Mouse (Mus musculus) heart, postnatal 0 days (tissue): Measurements from ENCODE around the gene Zfhx3. TPM values are rescaled to one million over a fixed set of nuclear protein-coding genes. Genes with fewer than 3 reads are reported as not detected.
A peak's percentile ranks its signal among the peaks of the same experiment; 100 is the strongest.

ENCODE experiments used
- ATAC-seq: fragments of 200-750 bp; cut with Nextera tagmentation; 2 replicates; pipeline ENCODE4 v1.8.0; 2017; ENCODE audit warnings: low read depth, moderate number of reproducible peaks, moderate library complexity; ENCODE audit not compliant: insufficient read depth
- DNase-seq: peaks from one replicate; pipeline ENCODE4 v3.0.0-alpha.2; 2016; ENCODE audit warnings: low spot score
- H3K27ac ChIP-seq: fragments of 300-500 bp; sonication (generic); 2 replicates; pipeline ENCODE4 v1.5.1; 2014; ENCODE audit warnings: low read depth, mild to moderate bottlenecking
- H3K27me3 ChIP-seq: fragments of 300-500 bp; sonication (generic); 2 replicates; pipeline ENCODE4 v1.6.1; 2014; ENCODE audit warnings: low read length, mixed read lengths; ENCODE audit not compliant: control insufficient read depth, insufficient read depth
- H3K36me3 ChIP-seq: fragments of 300-500 bp; sonication (generic); replicated peaks from 2 replicates; pipeline ENCODE4 v1.6.1; 2014; ENCODE audit warnings: low read length, mixed read lengths; ENCODE audit not compliant: control insufficient read depth, insufficient read depth
- H3K4me1 ChIP-seq: fragments of 300-500 bp; sonication (generic); 2 replicates; pipeline ENCODE4 v1.6.1; 2014; ENCODE audit warnings: antibody characterized with exemption; ENCODE audit not compliant: control insufficient read depth, insufficient read depth
- H3K4me2 ChIP-seq: fragments of 300-500 bp; sonication (generic); 2 replicates; pipeline ENCODE4 v1.6.1; 2014; ENCODE audit warnings: low read depth, mild to moderate bottlenecking, low read length, moderate library complexity
- H3K4me3 ChIP-seq: fragments of 300-500 bp; sonication (generic); 2 replicates; pipeline ENCODE4 v1.5.1; 2014; ENCODE audit warnings: low read depth, low read length
- H3K9ac ChIP-seq: fragments of 300-500 bp; sonication (generic); replicated peaks from 2 replicates; pipeline ENCODE4 v1.6.1; 2014; ENCODE audit warnings: low read depth, low read length, mixed read lengths
- H3K9me3 ChIP-seq: fragments of 300-500 bp; sonication (generic); replicated peaks from 2 replicates; pipeline ENCODE4 v1.6.1; 2016; ENCODE audit warnings: low read length; ENCODE audit not compliant: control insufficient read depth
- CTCF ChIP-seq: IDR thresholded peaks from 2 replicates; pipeline ENCODE4 v1.5.1; 2016; ENCODE audit warnings: antibody characterized with exemption, control low read depth, low read depth
- EP300 ChIP-seq: IDR thresholded peaks from 2 replicates; pipeline ENCODE4 v1.6.1; 2016; ENCODE audit warnings: antibody characterized with exemption, low read depth
- WGBS: fragments of 180-500 bp; shearing (Covaris S2); extraction: QIAGEN DNeasy Blood & Tissue Kit; methylation state at CpG from one replicate; pipeline ENCODE4 v1.1.7; 2014; 5-methylcytosine and 5-hydroxymethylcytosine counted together
- polyA plus RNA-seq: library from polyadenylated mRNA; unstranded; fragments of >200 nt; fragmentation: Nextera tagmentation; extraction: Ambion mirVana; gene quantifications from 2 replicates; pipeline ENCODE4 v1.2.1, GENCODE M21; 2015
- total RNA-seq: library from RNA; depleted of rRNA; stranded (reverse); fragments of >200 nt; gene quantifications from 2 replicates; pipeline ENCODE4 v1.2.3, GENCODE M21; 2014; ENCODE audit warnings: low replicate concordance

The Zfhx3 gene
- total and polyA plus RNA-seq, 2 experiments from 2014 or later, result 2.0 to 2.5 TPM

GRCm38 (mm10) chr8:108848484-108848883 lies 906.0 kb downstream of the Zfhx3 start:
- no peaks in the 10 kb centered on the region for H3K27me3 ChIP-seq
- no peak overlapping the region for H3K4me2 ChIP-seq
- H3K4me1 ChIP-seq, result no peaks in the 10 kb centered on the region; the same call in 1 of the 2 replicates
- DNase-seq, result no peak
- no peak overlapping the region for H3K27ac ChIP-seq
- H3K36me3 ChIP-seq, result no peaks in the 10 kb centered on the region
- H3K4me3 ChIP-seq, result no peak overlapping the region
- WGBS, result 73% methylated on average over 3 of the region's 3 CpGs
- TF ChIP-seq CTCF (no peak), EP300 (no peak)
- H3K9ac ChIP-seq, result no peak overlapping the region
- no peak for ATAC-seq
- no peaks in the 10 kb centered on the region for H3K9me3 ChIP-seq

- Histone ChIP-seq H3K27ac (no peak overlapping the region), H3K4me1 (peaks cover 7% of the 10 kb centered on the region; the same call in 1 of the 2 replicates), H3K9me3 (no peaks in the 10 kb centered on the region), H3K4me2 (no peak overlapping the region), H3K27me3 (no peaks in the 10 kb centered on the region), H3K36me3 (no peaks in the 10 kb centered on the region), H3K4me3 (no peak overlapping the region), H3K9ac (no peak overlapping the region)
- WGBS, result 85% methylated on average over 10 of the region's 10 CpGs
- ATAC-seq (no peak), DNase-seq (no peak)
- TF ChIP-seq EP300 (no peak), CTCF (no peak)
Observed at GRCm38 (mm10) chr8:108853028-108853427, 910.6 kb downstream of the Zfhx3 start.

GRCm38 (mm10) chr8:108854444-108855102 lies 912.1 kb downstream of the Zfhx3 start:
- ATAC-seq, result peak; percentile 67

GRCm38 (mm10) chr8:108859001-108859400 lies 916.6 kb downstream of the Zfhx3 start:
- TF ChIP-seq CTCF (no peak), EP300 (no peak)
- no peak for ATAC-seq
- 0 out of 2 replicates have a peak, but pooled peaks cover 7% of the 10 kb centered on the region for H3K4me1 ChIP-seq
- no peak overlapping the region for H3K9ac ChIP-seq
- no peak for DNase-seq
- no peak overlapping the region for H3K4me2 ChIP-seq
- H3K4me3 ChIP-seq, result no peak overlapping the region
- H3K27ac ChIP-seq, result no peak overlapping the region
- WGBS, result 82% methylated on average over 8 of the region's 8 CpGs
- no peaks in the 10 kb centered on the region for H3K27me3 ChIP-seq
- no peaks in the 10 kb centered on the region for H3K36me3 ChIP-seq
- no peaks in the 10 kb centered on the region for H3K9me3 ChIP-seq

More at GRCm38 (mm10) chr8:108854444-108855102, 912.1 kb downstream of the Zfhx3 start:
- no peak overlapping the region for H3K4me2 ChIP-seq
- no peaks in the 10 kb centered on the region for H3K27me3 ChIP-seq
- H3K27ac ChIP-seq, result no peak overlapping the region
- no peak for TF ChIP-seq EP300
- TF ChIP-seq CTCF, result no peak
- peak; percentile 8 for DNase-seq
- no peaks in the 10 kb centered on the region for H3K9me3 ChIP-seq
- no peak overlapping the region for H3K9ac ChIP-seq
- no peak overlapping the region for H3K4me3 ChIP-seq
- peaks cover 7% of the 10 kb centered on the region; the same call in 1 of the 2 replicates for H3K4me1 ChIP-seq
- H3K36me3 ChIP-seq, result no peaks in the 10 kb centered on the region
- 43% methylated on average over 12 of the region's 12 CpGs for WGBS

- TF ChIP-seq EP300, result no peak
- TF ChIP-seq CTCF, result no peak
- DNase-seq, result peak; percentile 36
- H3K4me1 ChIP-seq, result 0 out of 2 replicates have a peak, but pooled peaks cover 3% of the 10 kb centered on the region
- no peak overlapping the region for H3K9ac ChIP-seq
- 55% methylated on average over 9 of the region's 9 CpGs for WGBS
- H3K27ac ChIP-seq, result no peak overlapping the region
- H3K27me3 ChIP-seq, result no peaks in the 10 kb centered on the region
- ATAC-seq, result no peak
- no peak overlapping the region for H3K4me3 ChIP-seq
- no peaks in the 10 kb centered on the region for H3K36me3 ChIP-seq
- H3K9me3 ChIP-seq, result no peaks in the 10 kb centered on the region
- H3K4me2 ChIP-seq, result peak overlapping the region; percentile 24; the same call in 1 of the 2 replicates
Observed at GRCm38 (mm10) chr8:108859983-108860382, 917.5 kb downstream of the Zfhx3 start.
